Mouse (Mus musculus) stomach, embryonic 15.5 days (tissue): ENCODE data around the gene Thsd7b. TPM values are rescaled to one million over a fixed set of nuclear protein-coding genes. Genes with fewer than 3 reads are reported as not detected.
"Not testable (repeated sequence)": the region's sequence is repeated elsewhere in the genome, so short reads cannot be mapped to it uniquely, and the experiment has no call there.

ENCODE experiments used
- ATAC-seq: fragments of 200-750 bp; cut with Nextera tagmentation; 2 replicates; pipeline ENCODE4 v1.8.0; 2017; ENCODE audit warnings: low read depth, moderate number of reproducible peaks, moderate TSS enrichment; ENCODE audit not compliant: insufficient read depth, low FRiP score
- H3K27ac ChIP-seq: fragments of 300-500 bp; sonication (generic); 2 replicates; pipeline ENCODE4 v1.5.1; 2015; ENCODE audit warnings: mild to moderate bottlenecking, inconsistent platforms
- H3K27me3 ChIP-seq: fragments of 300-500 bp; sonication (generic); replicated peaks from 2 replicates; pipeline ENCODE4 v1.6.1; 2015; ENCODE audit warnings: inconsistent platforms
- H3K36me3 ChIP-seq: fragments of 300-500 bp; sonication (generic); 2 replicates; pipeline ENCODE4 v1.6.1; 2015; ENCODE audit warnings: inconsistent platforms
- H3K4me1 ChIP-seq: fragments of 300-500 bp; sonication (generic); 2 replicates; pipeline ENCODE4 v1.6.1; 2015; ENCODE audit warnings: inconsistent platforms
- H3K4me2 ChIP-seq: fragments of 300-500 bp; sonication (generic); 2 replicates; pipeline ENCODE4 v1.6.1; 2015; ENCODE audit warnings: mild to moderate bottlenecking, inconsistent platforms
- H3K4me3 ChIP-seq: fragments of 300-500 bp; sonication (generic); replicated peaks from 2 replicates; pipeline ENCODE4 v1.5.1; 2015; ENCODE audit warnings: inconsistent platforms
- H3K9ac ChIP-seq: fragments of 300-500 bp; sonication (generic); 2 replicates; pipeline ENCODE4 v1.6.1; 2015; ENCODE audit warnings: inconsistent platforms
- H3K9me3 ChIP-seq: fragments of 300-500 bp; sonication (generic); 2 replicates; pipeline ENCODE4 v1.6.1; 2016; ENCODE audit warnings: inconsistent platforms
- WGBS: fragments of 180-500 bp; shearing (Covaris S2); methylation state at CpG from one replicate; pipeline ENCODE4 v1.1.7; 2015; 5-methylcytosine and 5-hydroxymethylcytosine counted together
- polyA plus RNA-seq: library from polyadenylated mRNA; unstranded; fragments of >200 nt; fragmentation: Nextera tagmentation; extraction: Ambion mirVana; gene quantifications from 2 replicates; pipeline ENCODE4 v1.2.1, GENCODE M21; 2015

The Thsd7b gene
- polyA plus RNA-seq, 1 experiment from 2014 or later, result 0.64 TPM

GRCm38 (mm10) chr1:129595447-129595846, 322.3 kb downstream of the Thsd7b start:
- Histone ChIP-seq H3K27ac (no peak overlapping the region), H3K9me3 (no peaks in the 10 kb centered on the region), H3K9ac (no peak overlapping the region), H3K4me1 (no peaks in the 10 kb centered on the region), H3K4me2 (no peak overlapping the region), H3K36me3 (no peaks in the 10 kb centered on the region), H3K27me3 (no peaks in the 10 kb centered on the region), H3K4me3 (no peak overlapping the region)
- 85% methylated on average over 13 of the region's 13 CpGs for WGBS
- ATAC-seq, result no peak

GRCm38 (mm10) chr1:129600933-129601332, 327.8 kb downstream of the Thsd7b start:
- no peaks in the 10 kb centered on the region for H3K27me3 ChIP-seq
- H3K27ac ChIP-seq, result no peak overlapping the region
- no peaks in the 10 kb centered on the region for H3K9me3 ChIP-seq
- H3K4me1 ChIP-seq, result no peaks in the 10 kb centered on the region
- H3K9ac ChIP-seq, result no peak overlapping the region
- H3K36me3 ChIP-seq, result no peaks in the 10 kb centered on the region
- no peak overlapping the region for H3K4me2 ChIP-seq
- no peak for ATAC-seq
- no peak overlapping the region for H3K4me3 ChIP-seq

GRCm38 (mm10) chr1:129602284-129602683, 329.2 kb downstream of the Thsd7b start:
- ATAC-seq, result no peak
- no peaks in the 10 kb centered on the region for H3K27me3 ChIP-seq
- no peak overlapping the region for H3K4me3 ChIP-seq
- H3K4me2 ChIP-seq, result no peak overlapping the region
- no peak overlapping the region for H3K27ac ChIP-seq
- no peaks in the 10 kb centered on the region for H3K36me3 ChIP-seq
- H3K9ac ChIP-seq, result no peak overlapping the region
- no peaks in the 10 kb centered on the region for H3K4me1 ChIP-seq
- H3K9me3 ChIP-seq, result no peaks in the 10 kb centered on the region

- Histone ChIP-seq H3K9me3 (no peaks in the 10 kb centered on the region), H3K27me3 (no peaks in the 10 kb centered on the region), H3K4me1 (no peaks in the 10 kb centered on the region), H3K4me2 (no peak overlapping the region), H3K4me3 (no peak overlapping the region), H3K36me3 (no peaks in the 10 kb centered on the region), H3K27ac (no peak overlapping the region), H3K9ac (no peak overlapping the region)
- WGBS, result 66% methylated on average over 3 of the region's 3 CpGs
- no peak for ATAC-seq
Measured at GRCm38 (mm10) chr1:129608395-129608794, 335.3 kb downstream of the Thsd7b start.

- no peak for ATAC-seq
- Histone ChIP-seq H3K36me3 (no peaks in the 10 kb centered on the region), H3K27me3 (no peaks in the 10 kb centered on the region), H3K4me2 (no peak overlapping the region), H3K9me3 (no peaks in the 10 kb centered on the region), H3K9ac (no peak overlapping the region), H3K4me3 (no peak overlapping the region), H3K27ac (no peak overlapping the region), H3K4me1 (no peaks in the 10 kb centered on the region)
- 73% methylated on average over 1 of the region's 1 CpGs for WGBS
Measured at GRCm38 (mm10) chr1:129616080-129616479, 343.0 kb downstream of the Thsd7b start.

GRCm38 (mm10) chr1:129619440-129620301, 346.6 kb downstream of the Thsd7b start:
- H3K4me1 ChIP-seq, result no peaks in the 10 kb centered on the region
- no peak overlapping the region for H3K9ac ChIP-seq
- ATAC-seq, result no peak

GRCm38 (mm10) chr1:129624519-129624918, 351.4 kb downstream of the Thsd7b start:
- Histone ChIP-seq H3K27ac (no peak overlapping the region), H3K36me3 (no peaks in the 10 kb centered on the region), H3K9me3 (no peaks in the 10 kb centered on the region), H3K4me3 (no peak overlapping the region), H3K4me2 (no peak overlapping the region), H3K27me3 (no peaks in the 10 kb centered on the region), H3K4me1 (no peaks in the 10 kb centered on the region), H3K9ac (no peak overlapping the region)
- 75% methylated on average over 6 of the region's 6 CpGs for WGBS
- no peak for ATAC-seq

More at GRCm38 (mm10) chr1:129619440-129620301, 346.6 kb downstream of the Thsd7b start:
- no peaks in the 10 kb centered on the region for H3K9me3 ChIP-seq
- no peak overlapping the region for H3K4me2 ChIP-seq
- H3K36me3 ChIP-seq, result no peaks in the 10 kb centered on the region
- H3K27ac ChIP-seq, result no peak overlapping the region
- WGBS, result 75% methylated on average over 7 of the region's 7 CpGs
- no peaks in the 10 kb centered on the region for H3K27me3 ChIP-seq
- H3K4me3 ChIP-seq, result no peak overlapping the region

- Histone ChIP-seq H3K27me3 (no peaks in the 10 kb centered on the region), H3K9ac (no peak overlapping the region), H3K36me3 (no peaks in the 10 kb centered on the region), H3K9me3 (no peaks in the 10 kb centered on the region), H3K4me2 (no peak overlapping the region), H3K4me1 (no peaks in the 10 kb centered on the region), H3K27ac (no peak overlapping the region), H3K4me3 (no peak overlapping the region)
- no peak for ATAC-seq
- 79% methylated on average over 4 of the region's 4 CpGs for WGBS
Measured at GRCm38 (mm10) chr1:129635146-129635545, 362.0 kb downstream of the Thsd7b start.

- H3K27ac ChIP-seq, result no peak overlapping the region
- H3K4me2 ChIP-seq, result no peak overlapping the region
- H3K4me3 ChIP-seq, result no peak overlapping the region
- no peaks in the 10 kb centered on the region for H3K27me3 ChIP-seq
- no peaks in the 10 kb centered on the region for H3K4me1 ChIP-seq
- H3K9ac ChIP-seq, result no peak overlapping the region
- H3K9me3 ChIP-seq, result no peaks in the 10 kb centered on the region
- ATAC-seq, result no peak
- H3K36me3 ChIP-seq, result no peaks in the 10 kb centered on the region
- 62% methylated on average over 8 of the region's 8 CpGs for WGBS
Measured at GRCm38 (mm10) chr1:129644252-129644861, 371.3 kb downstream of the Thsd7b start.

GRCm38 (mm10) chr1:129651448-129651847, 378.3 kb downstream of the Thsd7b start:
- H3K4me2 ChIP-seq, H3K9me3 ChIP-seq, H3K36me3 ChIP-seq, H3K27ac ChIP-seq, H3K4me1 ChIP-seq, H3K9ac ChIP-seq, H3K4me3 ChIP-seq, H3K27me3 ChIP-seq, ATAC-seq: not testable (repeated sequence)
- WGBS, result 89% methylated on average over 6 of the region's 6 CpGs

GRCm38 (mm10) chr1:129658045-129658444, 384.9 kb downstream of the Thsd7b start:
- 48% methylated on average over 3 of the region's 3 CpGs for WGBS
- no peak for ATAC-seq
- H3K36me3 ChIP-seq, result no peaks in the 10 kb centered on the region

GRCm38 (mm10) chr1:129675878-129676277, 402.8 kb downstream of the Thsd7b start:
- no peaks in the 10 kb centered on the region for H3K36me3 ChIP-seq

More at GRCm38 (mm10) chr1:129658045-129658444, 384.9 kb downstream of the Thsd7b start:
- H3K4me1 ChIP-seq, result no peaks in the 10 kb centered on the region
- H3K9ac ChIP-seq, result no peak overlapping the region
- H3K4me3 ChIP-seq, result no peak overlapping the region
- no peaks in the 10 kb centered on the region for H3K27me3 ChIP-seq
- no peak overlapping the region for H3K27ac ChIP-seq
- H3K4me2 ChIP-seq, result no peak overlapping the region
- H3K9me3 ChIP-seq, result no peaks in the 10 kb centered on the region

More at GRCm38 (mm10) chr1:129675878-129676277, 402.8 kb downstream of the Thsd7b start:
- no peak for ATAC-seq
- no peak overlapping the region for H3K27ac ChIP-seq
- H3K9ac ChIP-seq, result no peak overlapping the region
- WGBS, result 50% methylated on average over 1 of the region's 1 CpGs
- no peak overlapping the region for H3K4me2 ChIP-seq
- H3K27me3 ChIP-seq, result no peaks in the 10 kb centered on the region
- H3K9me3 ChIP-seq, result no peaks in the 10 kb centered on the region
- H3K4me3 ChIP-seq, result no peak overlapping the region
- H3K4me1 ChIP-seq, result no peaks in the 10 kb centered on the region
